Mouse (Mus musculus): ENCODE results near the gene Csk.

DNA sequence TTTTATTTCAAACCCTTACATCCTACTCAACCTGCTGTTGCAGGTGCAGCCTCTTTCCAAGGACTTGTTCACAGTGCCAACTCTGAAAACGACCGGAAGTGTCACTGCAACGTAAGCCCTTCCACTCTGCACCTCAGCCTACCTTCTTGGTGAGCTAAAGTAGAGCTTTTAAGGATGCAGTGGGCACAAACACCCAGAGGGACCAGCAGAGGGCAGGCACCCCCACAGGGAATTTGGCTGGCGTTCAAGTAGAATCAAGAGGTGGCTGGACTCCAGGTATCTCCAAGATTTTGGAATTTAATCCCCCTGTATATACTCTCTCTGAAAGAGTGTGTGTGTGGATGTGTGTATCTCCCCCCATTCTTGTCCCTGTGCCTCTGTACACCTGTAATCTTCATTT is 4.4 kb upstream of the Csk start:
- TF ChIP-seq CTCF (IDR thresholded peaks at IDR 0.05; ENCODE audit: insufficient read depth, low read length) (no peak), POLR2A (IDR thresholded peaks at IDR 0.05; ENCODE audit: borderline replicate concordance, extremely low read depth, low read depth, low read length) (no peak)

All from lung, adult 2 months (tissue).